ENCODE assay signal across 8 mouse cellular contexts in genomic region chr11:102447497-102447896, GRCm38 (mm10). TPM values are rescaled to one million over a fixed set of nuclear protein-coding genes. Genes with fewer than 3 reads are reported as not detected.
DNase-seq lines count a peak whose midpoint lies in the region; ATAC-seq and TF ChIP-seq lines count a peak whose summit lies in the region.

TSS of gene Fam171a2 (minus strand) at chr11:102447682.

- no peaks in the 10 kb centered on the region for H3K9me3 ChIP-seq in intestine, embryonic 16.5 days (ENCODE audit: control insufficient read depth, low read length)
- H3K9me3 ChIP-seq in midbrain, embryonic 16.5 days (replicated peaks; ENCODE audit: control insufficient read depth, low read length, poor library complexity, severe bottlenecking): no peaks in the 10 kb centered on the region

- H3K4me3 ChIP-seq in C2C12 (ENCODE audit: insufficient read depth, poor library complexity, severe bottlenecking): peak within 1 kb of the TSS; percentile 46
- H3K4me3 ChIP-seq in intestine, embryonic 16.5 days (ENCODE audit: low read length): peak within 1 kb of the TSS; percentile 91
- H3K4me3 ChIP-seq in midbrain, embryonic 16.5 days (ENCODE audit: low read depth, low read length): peak within 1 kb of the TSS; percentile 87

- 0% methylated on average over 29 of the region's 40 CpGs for WGBS in intestine, embryonic 16.5 days
- under 1% methylated on average over 26 of the region's 40 CpGs for WGBS in midbrain, embryonic 16.5 days

- H3K79me2 ChIP-seq in C2C12 (ENCODE audit: control insufficient read depth, insufficient read depth): no peaks in the 10 kb centered on the region

- ATAC-seq in intestine, embryonic 16.5 days: peak; percentile 70
- peak; percentile 70 for ATAC-seq in midbrain, embryonic 16.5 days

- H3K36me3 ChIP-seq in C2C12 (ENCODE audit: control insufficient read depth, insufficient read depth): no peaks in the 10 kb centered on the region
- H3K36me3 ChIP-seq in intestine, embryonic 16.5 days (ENCODE audit: control insufficient read depth, insufficient read depth, low read length): 0 out of 2 replicates have a peak, but pooled peaks cover 2% of the 10 kb centered on the region
- 0 out of 2 replicates have a peak, but pooled peaks cover 4% of the 10 kb centered on the region for H3K36me3 ChIP-seq in midbrain, embryonic 16.5 days (ENCODE audit: control insufficient read depth, insufficient read depth, low read length)

- TF ChIP-seq CTCF in C2C12 (IDR thresholded peaks at IDR 0.05; ENCODE audit: control insufficient read depth, insufficient read depth, insufficient read length): peak; percentile 97

- H3K4me2 ChIP-seq in intestine, embryonic 16.5 days (ENCODE audit: low read depth, low read length): peak within 1 kb of the TSS; percentile 97
- peak within 1 kb of the TSS; percentile 82 for H3K4me2 ChIP-seq in midbrain, embryonic 16.5 days (ENCODE audit: low read length)

- DNase-seq in adrenal gland, adult 18-20 months (ENCODE audit: low spot score in 2 of 2): peak; percentile 83 to 86
- DNase-seq in embryo, embryonic 9.5 days (ENCODE audit: extremely low spot score): peak; percentile 92
- DNase-seq in heart, adult 11 months: peak; percentile 97
- DNase-seq in liver: peak; percentile 75
- peak; percentile 90 for DNase-seq in testis, postnatal 10 days (ENCODE audit: low spot score)

- peaks cover 27% of the 10 kb centered on the region for H3K4me1 ChIP-seq in intestine, embryonic 16.5 days (ENCODE audit: control insufficient read depth, insufficient read depth, low read length)
- peaks cover 30% of the 10 kb centered on the region for H3K4me1 ChIP-seq in midbrain, embryonic 16.5 days (ENCODE audit: control insufficient read depth, insufficient read depth, low read length)

- H3K27me3 ChIP-seq in C2C12 (ENCODE audit: control insufficient read depth, insufficient read depth, insufficient read length): peaks cover 32% of the 10 kb centered on the region
- peaks cover 3% of the 10 kb centered on the region; the same call in 1 of the 2 replicates for H3K27me3 ChIP-seq in intestine, embryonic 16.5 days (replicated peaks; ENCODE audit: control insufficient read depth, insufficient read depth, low read length)
- H3K27me3 ChIP-seq in midbrain, embryonic 16.5 days (ENCODE audit: control insufficient read depth, insufficient read depth, low read depth, low read length): no peaks in the 10 kb centered on the region

- H3K27ac ChIP-seq in intestine, embryonic 16.5 days (ENCODE audit: low read length): peak within 1 kb of the TSS; percentile 87
- peak within 1 kb of the TSS; percentile 99 for H3K27ac ChIP-seq in midbrain, embryonic 16.5 days (ENCODE audit: low read length)

- H3K79me3 ChIP-seq in C2C12 (ENCODE audit: low read depth): no peaks in the 10 kb centered on the region

- peak within 1 kb of the TSS; percentile 89 for H3ac ChIP-seq in C2C12 (ENCODE audit: control insufficient read depth, insufficient read length, low read depth)

- H3K9ac ChIP-seq in intestine, embryonic 16.5 days (ENCODE audit: low read depth, low read length): peak within 1 kb of the TSS; percentile 95
- H3K9ac ChIP-seq in midbrain, embryonic 16.5 days (ENCODE audit: low read depth, low read length): peak within 1 kb of the TSS; percentile 100

TF ChIP-seq in C2C12, 6 proteins besides CTCF, POLR2A, EP300 and RAD21:
- TF ChIP-seq MYOD1 (IDR thresholded peaks at IDR 0.05; ENCODE audit: control insufficient read depth, insufficient read length, low read depth) (no peak), USF1 (IDR thresholded peaks at IDR 0.05; ENCODE audit: low read depth) (no peak), CEBPB (IDR thresholded peaks at IDR 0.05; ENCODE audit: low read depth) (no peak), MAX (IDR thresholded peaks at IDR 0.05) (no peak), FOSL1 (IDR thresholded peaks at IDR 0.05; ENCODE audit: insufficient read depth, low read length, poor library complexity, severe bottlenecking) (no peak), MYOG (IDR thresholded peaks at IDR 0.05; ENCODE audit: control insufficient read depth, extremely low read depth, insufficient read length) (no peak)

RNA-seq across cellular contexts. Expression of gene Fam171a2, which starts in this region (rescaled TPM):
- 6.3 TPM for polyA plus RNA-seq in C2C12 (2012; fragmentation: generic; extraction: Trizol)
- total RNA-seq in adrenal gland, adult 18-20 months (2021): 1 to 10 TPM; 3.4 to 3.5 TPM
- polyA plus RNA-seq in intestine, embryonic 16.5 days (2015; fragmentation: Nextera tagmentation; extraction: Ambion mirVana): 0.86 and 1.8 TPM in 2 replicates
- 18.1 and 20.5 TPM in 2 replicates for polyA plus RNA-seq in midbrain, embryonic 16.5 days (2015; fragmentation: Nextera tagmentation; extraction: Ambion mirVana)

Comparison
In these comparisons a context has a peak if more than half of its experiments do, and no peak if none do; other contexts are left out.
1. Peak in every context shown above with its lines: DNase-seq, ATAC-seq, H3K4me3 ChIP-seq and H3K27ac ChIP-seq.